Mouse (Mus musculus): Measurements from ENCODE around the gene Aifm1. TPM values are rescaled to one million over a fixed set of nuclear protein-coding genes. Genes with fewer than 3 reads are reported as not detected.
A peak's percentile ranks its signal among the peaks of the same experiment; 100 is the strongest.

The Aifm1 gene
- polyA plus RNA-seq (2015; fragmentation: Nextera tagmentation; extraction: Ambion mirVana), result 45.3 and 46.3 TPM in 2 replicates

GRCm38 (mm10) chrX:48513166-48513807 lies at the start of gene Aifm1:
Aifm1 (minus strand) TSS chrX:48513563.
- Histone ChIP-seq H3K27ac (0 out of 2 replicates have a peak within 1 kb of the TSS, but pooled peaks have one; percentile 21), H3K4me2 (replicated peaks) (peak within 1 kb of the TSS; percentile 62), H3K9me3 (no peaks in the 10 kb centered on the region), H3K4me3 (replicated peaks) (peak within 1 kb of the TSS; percentile 54), H3K27me3 (no peaks in the 10 kb centered on the region), H3K9ac (replicated peaks) (peak within 1 kb of the TSS; percentile 69), H3K4me1 (replicated peaks) (peaks cover 7% of the 10 kb centered on the region; the same call in 1 of the 2 replicates), H3K36me3 (no peaks in the 10 kb centered on the region)
- WGBS, result 26% methylated on average over 45 of the region's 45 CpGs
- peak; percentile 98 for ATAC-seq

- ATAC-seq, result peak; percentile 78
- WGBS, result 29% methylated on average over 3 of the region's 3 CpGs
These were observed 18.8 kb upstream of the Aifm1 start for GRCm38 (mm10) chrX:48532175-48532574.

GRCm38 (mm10) chrX:48526435-48526834 lies 13.1 kb upstream of the Aifm1 start:
- Histone ChIP-seq H3K9ac (replicated peaks) (no peak overlapping the region), H3K9me3 (no peaks in the 10 kb centered on the region), H3K4me1 (replicated peaks) (peaks cover 22% of the 10 kb centered on the region), H3K4me2 (replicated peaks) (no peak overlapping the region), H3K27ac (no peak overlapping the region), H3K36me3 (peaks cover 5% of the 10 kb centered on the region), H3K4me3 (replicated peaks) (no peak overlapping the region), H3K27me3 (no peaks in the 10 kb centered on the region)
- ATAC-seq, result no peak
- WGBS, result 82% methylated on average over 3 of the region's 3 CpGs

More at GRCm38 (mm10) chrX:48532175-48532574, 18.8 kb upstream of the Aifm1 start:
- no peaks in the 10 kb centered on the region for H3K9me3 ChIP-seq
- no peak overlapping the region for H3K27ac ChIP-seq
- peaks cover 5% of the 10 kb centered on the region for H3K36me3 ChIP-seq
- no peaks in the 10 kb centered on the region for H3K27me3 ChIP-seq
- H3K4me2 ChIP-seq (replicated peaks), result no peak overlapping the region
- no peaks in the 10 kb centered on the region for H3K4me1 ChIP-seq (replicated peaks)
- no peak overlapping the region for H3K4me3 ChIP-seq (replicated peaks)
- H3K9ac ChIP-seq (replicated peaks), result no peak overlapping the region

GRCm38 (mm10) chrX:48525866-48526265 lies 12.5 kb upstream of the Aifm1 start:
- peaks cover 24% of the 10 kb centered on the region for H3K4me1 ChIP-seq (replicated peaks)
- H3K9ac ChIP-seq (replicated peaks), result no peak overlapping the region
- H3K27ac ChIP-seq, result no peak overlapping the region
- no peak for ATAC-seq
- no peaks in the 10 kb centered on the region for H3K9me3 ChIP-seq
- H3K27me3 ChIP-seq, result no peaks in the 10 kb centered on the region
- H3K4me3 ChIP-seq (replicated peaks), result no peak overlapping the region
- no peak overlapping the region for H3K4me2 ChIP-seq (replicated peaks)
- peaks cover 5% of the 10 kb centered on the region for H3K36me3 ChIP-seq
- WGBS, result 76% methylated on average over 8 of the region's 8 CpGs

GRCm38 (mm10) chrX:48525332-48525731 lies 12.0 kb upstream of the Aifm1 start:
- Histone ChIP-seq H3K27me3 (no peaks in the 10 kb centered on the region), H3K9ac (replicated peaks) (no peak overlapping the region), H3K4me2 (replicated peaks) (no peak overlapping the region), H3K27ac (no peak overlapping the region), H3K36me3 (peaks cover 5% of the 10 kb centered on the region), H3K4me3 (replicated peaks) (no peak overlapping the region), H3K4me1 (replicated peaks) (peaks cover 26% of the 10 kb centered on the region), H3K9me3 (no peaks in the 10 kb centered on the region)
- ATAC-seq, result no peak
- 58% methylated on average over 1 of the region's 1 CpGs for WGBS

- WGBS, result 67% methylated on average over 3 of the region's 3 CpGs
- H3K27me3 ChIP-seq, result no peaks in the 10 kb centered on the region
- ATAC-seq, result no peak
These were observed 10.1 kb upstream of the Aifm1 start for GRCm38 (mm10) chrX:48523512-48523911.

GRCm38 (mm10) chrX:48521651-48522050 lies 8.3 kb upstream of the Aifm1 start:
- WGBS, result 82% methylated on average over 3 of the region's 3 CpGs
- no peaks in the 10 kb centered on the region for H3K9me3 ChIP-seq
- ATAC-seq, result no peak
- H3K9ac ChIP-seq (replicated peaks), result no peak overlapping the region
- H3K27ac ChIP-seq, result no peak overlapping the region
- peaks cover 26% of the 10 kb centered on the region for H3K4me1 ChIP-seq (replicated peaks)
- no peaks in the 10 kb centered on the region for H3K27me3 ChIP-seq
- no peaks in the 10 kb centered on the region for H3K36me3 ChIP-seq
- peak overlapping the region; percentile 72 for H3K4me2 ChIP-seq (replicated peaks)
- H3K4me3 ChIP-seq (replicated peaks), result peak overlapping the region; percentile 51

More at GRCm38 (mm10) chrX:48523512-48523911, 10.1 kb upstream of the Aifm1 start:
- Histone ChIP-seq H3K9me3 (no peaks in the 10 kb centered on the region), H3K9ac (replicated peaks) (no peak overlapping the region), H3K4me1 (replicated peaks) (peaks cover 26% of the 10 kb centered on the region), H3K27ac (no peak overlapping the region), H3K36me3 (no peaks in the 10 kb centered on the region), H3K4me3 (replicated peaks) (peak overlapping the region; percentile 16), H3K4me2 (replicated peaks) (peak overlapping the region; percentile 72)

GRCm38 (mm10) chrX:48519549-48520085 lies 6.3 kb upstream of the Aifm1 start:
- H3K9me3 ChIP-seq, result no peaks in the 10 kb centered on the region
- H3K9ac ChIP-seq (replicated peaks), result peak overlapping the region; percentile 78
- WGBS, result 26% methylated on average over 20 of the region's 20 CpGs
- peaks cover 26% of the 10 kb centered on the region for H3K4me1 ChIP-seq (replicated peaks)
- no peak for ATAC-seq
- H3K36me3 ChIP-seq, result no peaks in the 10 kb centered on the region
- H3K27me3 ChIP-seq, result no peaks in the 10 kb centered on the region
- peak overlapping the region; percentile 94 for H3K27ac ChIP-seq
- H3K4me3 ChIP-seq (replicated peaks), result peak overlapping the region; percentile 51
- H3K4me2 ChIP-seq (replicated peaks), result peak overlapping the region; percentile 72

GRCm38 (mm10) chrX:48518808-48519548 lies 5.6 kb upstream of the Aifm1 start, which contains the start of gene Rab33a:
Rab33a (plus strand) TSS chrX:48519285.
- ATAC-seq, result peak; percentile 82
- Histone ChIP-seq H3K27me3 (no peaks in the 10 kb centered on the region), H3K4me1 (replicated peaks) (peaks cover 26% of the 10 kb centered on the region), H3K4me2 (replicated peaks) (peak within 1 kb of the TSS; percentile 72), H3K4me3 (replicated peaks) (peak within 1 kb of the TSS; percentile 51), H3K9ac (replicated peaks) (peak within 1 kb of the TSS; percentile 78), H3K36me3 (no peaks in the 10 kb centered on the region), H3K27ac (peak within 1 kb of the TSS; percentile 94), H3K9me3 (no peaks in the 10 kb centered on the region)
- WGBS, result 34% methylated on average over 33 of the region's 33 CpGs

GRCm38 (mm10) chrX:48518211-48518807 lies 4.9 kb upstream of the Aifm1 start:
- Histone ChIP-seq H3K27me3 (no peaks in the 10 kb centered on the region), H3K4me2 (replicated peaks) (peak overlapping the region; percentile 72), H3K9ac (replicated peaks) (peak overlapping the region; percentile 78), H3K9me3 (no peaks in the 10 kb centered on the region), H3K4me3 (replicated peaks) (peak overlapping the region; percentile 51), H3K27ac (peak overlapping the region; percentile 94), H3K4me1 (replicated peaks) (peaks cover 22% of the 10 kb centered on the region), H3K36me3 (no peaks in the 10 kb centered on the region)
- 30% methylated on average over 15 of the region's 15 CpGs for WGBS
- ATAC-seq, result peak; percentile 96

GRCm38 (mm10) chrX:48513824-48514223 lies 461 bp upstream of the Aifm1 start:
- WGBS, result 19% methylated on average over 13 of the region's 13 CpGs
- Histone ChIP-seq H3K9ac (replicated peaks) (no peak overlapping the region), H3K9me3 (no peaks in the 10 kb centered on the region), H3K27ac (no peak overlapping the region), H3K36me3 (no peaks in the 10 kb centered on the region), H3K4me1 (replicated peaks) (peaks cover 7% of the 10 kb centered on the region; the same call in 1 of the 2 replicates), H3K4me2 (replicated peaks) (peak overlapping the region; percentile 62), H3K27me3 (no peaks in the 10 kb centered on the region), H3K4me3 (replicated peaks) (peak overlapping the region; percentile 54)
- no peak for ATAC-seq
